Mouse (Mus musculus) CH12.LX (cell line): ENCODE measurements around the gene Top3a. TPM values are rescaled to one million over a fixed set of nuclear protein-coding genes. Genes with fewer than 3 reads are reported as not detected.

Source experiments
- DNase-seq: peaks from one replicate; pipeline ENCODE4 v3.0.0-alpha.2; 2013; ENCODE audit errors: extremely low read depth
- H3K27ac ChIP-seq: 2 replicates; pipeline ENCODE4 v1.5.1; 2012; ENCODE audit warnings: low read depth, mild to moderate bottlenecking, control low read depth, moderate library complexity; ENCODE audit not compliant: insufficient read depth
- H3K27me3 ChIP-seq: replicated peaks from 2 replicates; pipeline ENCODE3; 2012; ENCODE audit warnings: inconsistent platforms
- H3K36me3 ChIP-seq, 2 experiments: replicated peaks in 1 of 2; 2 replicates each; pipeline versions ENCODE3 to v1.6.1; 2012; ENCODE audit warnings: inconsistent platforms in 1 of 2, low read length in 1 of 2, mild to moderate bottlenecking in 1 of 2, mixed read lengths in 1 of 2, moderate library complexity in 1 of 2; ENCODE audit not compliant: control insufficient read depth in 1 of 2, insufficient read depth in 1 of 2
- H3K4me1 ChIP-seq, 2 experiments: 2 replicates each; pipeline ENCODE4 v1.6.1; 2012; ENCODE audit warnings: inconsistent platforms in 1 of 2, moderate library complexity in 1 of 2; ENCODE audit not compliant: insufficient read depth in 2 of 2, control insufficient read depth in 1 of 2
- H3K4me2 ChIP-seq: 2 replicates; pipeline ENCODE4 v1.6.1; 2012; ENCODE audit warnings: low read depth, mild to moderate bottlenecking, control low read depth; ENCODE audit not compliant: poor library complexity, insufficient read depth, severe bottlenecking
- H3K4me3 ChIP-seq, 3 experiments: fragments of 150-350 bp in 1 of 3; sonication (generic) in 1 of 3; replicated peaks in 1 of 3; 2 replicates each; pipeline versions ENCODE3 to v1.5.1; 2011 to 2012; ENCODE audit warnings: low read depth in 2 of 3, low read length in 2 of 3, mild to moderate bottlenecking in 2 of 3, moderate library complexity in 2 of 3, control low read depth in 1 of 3, improper control_type of control experiment in 1 of 3, inconsistent platforms in 1 of 3, mixed read lengths in 1 of 3; ENCODE audit not compliant: poor library complexity in 1 of 3
- H3K79me2 ChIP-seq: replicated peaks from 2 replicates; pipeline ENCODE4 v1.6.1; 2012; ENCODE audit warnings: mild to moderate bottlenecking, moderate library complexity; ENCODE audit not compliant: control insufficient read depth, poor library complexity, insufficient read depth, severe bottlenecking; ENCODE audit errors: extremely low read depth
- H3K9ac ChIP-seq: 2 replicates; pipeline ENCODE4 v1.6.1; 2012; ENCODE audit warnings: low read depth, mild to moderate bottlenecking, control low read depth, moderate library complexity; ENCODE audit not compliant: insufficient read depth
- H3K9me3 ChIP-seq: replicated peaks from 2 replicates; pipeline ENCODE3; 2012; ENCODE audit warnings: low read length, inconsistent platforms, mixed read lengths
- BHLHE40 ChIP-seq: IDR thresholded peaks from 2 replicates; pipeline ENCODE4 v1.6.1; 2011; ENCODE audit warnings: mild to moderate bottlenecking, low read depth, low read length, improper control_type of control experiment
- CHD1 ChIP-seq: IDR thresholded peaks from 2 replicates; pipeline ENCODE4 v1.6.1; 2012; ENCODE audit warnings: low read depth, low read length, improper control_type of control experiment, inconsistent platforms
- CHD2 ChIP-seq: IDR thresholded peaks from 2 replicates; pipeline ENCODE4 v1.6.1; 2011; ENCODE audit warnings: low read length, improper control_type of control experiment
- E2F4 ChIP-seq: IDR thresholded peaks from 2 replicates; pipeline ENCODE4 v1.6.1; 2011; ENCODE audit warnings: low read depth, low read length, improper control_type of control experiment; ENCODE audit not compliant: insufficient replicate concordance
- ELF1 ChIP-seq: IDR thresholded peaks from 2 replicates; pipeline ENCODE4 v1.6.1; 2014; ENCODE audit warnings: low read depth, mild to moderate bottlenecking, inconsistent platforms, low read length, improper control_type of control experiment
- EP300 ChIP-seq: IDR thresholded peaks from 2 replicates; pipeline ENCODE4 v1.6.1; 2011; ENCODE audit warnings: low read length, improper control_type of control experiment
- ETS1 ChIP-seq: conservative IDR thresholded peaks from 2 replicates; pipeline ENCODE4 v1.6.1; 2012; ENCODE audit warnings: low read depth, mild to moderate bottlenecking, inconsistent platforms, low read length, improper control_type of control experiment, moderate library complexity
- GABPA ChIP-seq: IDR thresholded peaks from 2 replicates; pipeline ENCODE4 v1.6.1; 2012; ENCODE audit warnings: low read depth, low read length, improper control_type of control experiment, inconsistent platforms; ENCODE audit not compliant: insufficient replicate concordance
- JUN ChIP-seq: IDR thresholded peaks from 2 replicates; pipeline ENCODE4 v1.6.1; 2011; ENCODE audit warnings: low read depth, mild to moderate bottlenecking, low read length, improper control_type of control experiment, moderate library complexity; ENCODE audit not compliant: insufficient read depth
- JUND ChIP-seq: conservative IDR thresholded peaks from 2 replicates; pipeline ENCODE4 v1.6.1; 2011; ENCODE audit warnings: low read depth, low read length, improper control_type of control experiment
- MAZ ChIP-seq: IDR thresholded peaks from 2 replicates; pipeline ENCODE4 v1.6.1; 2012; ENCODE audit warnings: low read depth, mild to moderate bottlenecking, inconsistent platforms, low read length, improper control_type of control experiment, moderate library complexity
- MXI1 ChIP-seq: IDR thresholded peaks from 2 replicates; pipeline ENCODE4 v1.6.1; 2011; ENCODE audit warnings: mild to moderate bottlenecking, low read depth, low read length, improper control_type of control experiment
- MYC ChIP-seq: IDR thresholded peaks from 2 replicates; pipeline ENCODE4 v1.6.1; 2011; ENCODE audit warnings: low read depth, mild to moderate bottlenecking, improper control_type of control experiment, low read length
- NELFE ChIP-seq: IDR thresholded peaks from 2 replicates; pipeline ENCODE4 v1.6.1; 2011; ENCODE audit warnings: low read depth, low read length, improper control_type of control experiment
- POLR2A ChIP-seq: IDR thresholded peaks from 2 replicates; pipeline ENCODE4 v1.6.1; 2011; ENCODE audit warnings: low read depth, mild to moderate bottlenecking, improper control_type of control experiment, low read length
- POLR2AphosphoS2 ChIP-seq: IDR thresholded peaks from 2 replicates; pipeline ENCODE4 v1.6.1; 2011; ENCODE audit warnings: low read depth, low read length, improper control_type of control experiment
- RCOR1 ChIP-seq: conservative IDR thresholded peaks from 2 replicates; pipeline ENCODE4 v1.6.1; 2012; ENCODE audit warnings: low read depth, mild to moderate bottlenecking, inconsistent platforms, low read length, improper control_type of control experiment
- SMC3 ChIP-seq: IDR thresholded peaks from 2 replicates; pipeline ENCODE4 v1.6.1; 2011; ENCODE audit warnings: low read depth, low read length, improper control_type of control experiment
- TCF12 ChIP-seq: IDR thresholded peaks from 2 replicates; pipeline ENCODE4 v1.6.1; 2014; ENCODE audit warnings: low read depth, mild to moderate bottlenecking, inconsistent platforms, low read length, improper control_type of control experiment
- USF1 ChIP-seq: IDR thresholded peaks from 2 replicates; pipeline ENCODE4 v1.6.1; 2014; ENCODE audit warnings: low read depth, mild to moderate bottlenecking, inconsistent platforms, low read length, improper control_type of control experiment
- ZKSCAN1 ChIP-seq: IDR thresholded peaks from 2 replicates; pipeline ENCODE4 v1.6.1; 2012; ENCODE audit warnings: low read depth, inconsistent platforms, low read length, improper control_type of control experiment, borderline replicate concordance
- ZNF384 ChIP-seq: IDR thresholded peaks from 2 replicates; pipeline ENCODE4 v1.6.1; 2012; ENCODE audit warnings: low read depth, low read length, improper control_type of control experiment, inconsistent platforms
- dilution Hi-C: fragments of 300-500 bp; cut with MboI; formaldehyde crosslinking; loops from 2 replicates; pipeline ENCODE4 v1.14.3; 2020; ENCODE audit warnings: low sequenced_read_pairs; ENCODE audit not compliant: extremely low pct_unique_long_range_greater_than_20kb, extremely low pct_ligation_motif_present
- in situ Hi-C: fragments of 300-500 bp; cut with MboI; formaldehyde crosslinking; loops from 3 replicates; pipeline ENCODE4 v1.14.3; 2019; ENCODE audit warnings: low sequenced_read_pairs, low pct_ligation_motif_present, low pct_unique_long_range_greater_than_20kb, mixed read lengths
- polyA plus RNA-seq: library from polyadenylated mRNA; unstranded; fragments of >175 nt; gene quantifications from 2 replicates; pipeline ENCODE4 v1.2.1, GENCODE M21; 2012; ENCODE audit warnings: low read depth; ENCODE audit not compliant: insufficient read length
- total RNA-seq, 2 experiments: library from RNA; depleted of rRNA; stranded (reverse); fragments of 300-350 nt in 1 of 2; fragments of >200 nt in 1 of 2; gene quantifications; 2 replicates each; pipeline ENCODE4 v1.2.3; 2012 to 2014

Gene Top3a
- total and polyA plus RNA-seq, 3 experiments, result 19.6 to 43.7 (median 28.8) TPM

DNA sequence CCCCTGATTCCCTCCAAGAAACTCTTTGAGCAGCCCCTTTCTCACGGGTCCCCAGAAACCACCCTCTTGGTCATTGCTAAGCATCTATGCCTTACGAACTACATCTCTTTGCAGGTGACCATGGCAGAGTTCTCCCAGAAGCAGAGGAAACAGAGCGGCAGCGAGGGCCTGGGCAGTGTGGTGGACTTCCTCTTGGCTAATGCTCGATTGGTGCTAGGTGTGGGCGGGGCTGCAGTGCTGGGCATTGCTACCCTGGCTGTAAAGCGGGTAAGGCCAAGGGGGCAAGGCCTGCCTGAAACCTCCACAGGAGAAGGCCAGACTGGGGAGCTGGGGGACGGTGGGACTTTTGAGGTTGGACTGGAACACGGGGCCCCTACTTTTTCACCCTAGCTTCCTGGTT is 47.0 kb downstream of the Top3a start:
- Histone ChIP-seq H3K27ac (no peak overlapping the region), H3K4me3 (no peak overlapping the region), H3K9me3 (no peaks in the 10 kb centered on the region), H3K79me2 (peaks cover 6% of the 10 kb centered on the region; the same call in 1 of the 2 replicates), H3K36me3 (peaks cover 22 to 51% of the 10 kb centered on the region in 2 experiments), H3K4me2 (no peak overlapping the region), H3K27me3 (no peaks in the 10 kb centered on the region), H3K4me1 (peaks cover 17 to 54% of the 10 kb centered on the region in 2 experiments), H3K9ac (no peak overlapping the region)
- in situ Hi-C loops, result no loop called here
- no peak for DNase-seq
- TF ChIP-seq ETS1 (no peak), ELF1 (no peak), ZKSCAN1 (no peak), USF1 (no peak), GABPA (no peak), ZNF384 (no peak), E2F4 (no peak), EP300 (no peak), MYC (no peak)
- dilution Hi-C loops, result no loop called here

DNA sequence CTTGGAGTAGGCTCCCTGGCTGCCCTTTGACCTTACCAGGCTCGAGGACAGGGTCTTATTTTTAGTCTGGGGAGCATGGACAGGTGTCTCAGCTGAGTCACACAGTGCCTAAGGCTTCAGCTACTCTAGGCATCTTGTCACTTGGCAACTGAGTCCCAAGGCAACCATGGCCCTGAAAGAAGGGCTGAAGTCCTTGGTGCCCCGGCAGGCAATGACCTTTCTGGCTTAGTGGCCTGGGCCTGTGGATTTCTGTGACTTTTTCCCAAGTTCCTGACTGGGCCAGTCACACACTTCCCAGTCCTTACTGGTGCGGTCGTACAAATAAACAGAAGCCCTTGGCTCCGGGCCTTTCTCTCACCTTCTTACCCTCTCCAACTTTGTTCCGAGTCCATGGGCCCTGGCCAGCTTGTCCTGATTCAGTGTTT is 47.9 kb downstream of the Top3a start:
- H3K9me3 ChIP-seq, result no peaks in the 10 kb centered on the region
- H3K36me3 ChIP-seq, result peaks cover 31 to 53% of the 10 kb centered on the region in 2 experiments
- dilution Hi-C loops, result no loop called here
- H3K27ac ChIP-seq, result no peak overlapping the region
- in situ Hi-C loops, result no loop called here
- peaks cover 6% of the 10 kb centered on the region; the same call in 1 of the 2 replicates for H3K79me2 ChIP-seq
- no peak for TF ChIP-seq RCOR1
- TF ChIP-seq TCF12, result no peak
- TF ChIP-seq NELFE, result no peak
- no peak for TF ChIP-seq POLR2A
- no peak for TF ChIP-seq CHD1
- no peak for TF ChIP-seq JUND
- no peak for TF ChIP-seq POLR2AphosphoS2
- TF ChIP-seq CHD2, result no peak
- no peak for TF ChIP-seq SMC3
- TF ChIP-seq JUN, result no peak
- TF ChIP-seq ZKSCAN1, result no peak
- TF ChIP-seq MXI1, result no peak
- TF ChIP-seq BHLHE40, result no peak
- TF ChIP-seq MAZ, result no peak
- peak overlapping the region in 2 of 3 experiments; percentile 57 to 93 for H3K4me3 ChIP-seq
- peak overlapping the region; percentile 58 for H3K9ac ChIP-seq
- DNase-seq, result no peak
- H3K4me1 ChIP-seq, result peaks cover 17 to 54% of the 10 kb centered on the region in 2 experiments
- peak overlapping the region; percentile 35 for H3K4me2 ChIP-seq
- no peaks in the 10 kb centered on the region for H3K27me3 ChIP-seq
